In genomic region chr7:142478001-142478400, GRCm38 (mm10) we compare ENCODE assay signal across 17 mouse cellular contexts. TPM values are rescaled to one million over a fixed set of nuclear protein-coding genes. Genes with fewer than 3 reads are reported as not detected.
DNase-seq lines count a peak whose midpoint lies in the region; ATAC-seq and TF ChIP-seq lines count a peak whose summit lies in the region.
"Had no signal": no experiment of that assay in that cellular context is flagged by ENCODE, and none has a peak within 500 bp of the region (broad histone marks: within the 10 kb centered on the region; RNA-seq: fewer than 3 reads in every experiment).

No protein-coding gene starts in this region.

- WGBS in heart, embryonic 10.5 days, result 82% methylated on average over 6 of the region's 6 CpGs
- WGBS in heart, embryonic 12.5 days, result 88% methylated on average over 6 of the region's 6 CpGs
- 82% methylated on average over 6 of the region's 6 CpGs for WGBS in lung, embryonic 14.5 days
- 90% methylated on average over 6 of the region's 6 CpGs for WGBS in intestine, embryonic 14.5 days
- WGBS in stomach, embryonic 15.5 days, result 89% methylated on average over 6 of the region's 6 CpGs

- no peak for TF ChIP-seq CTCF in lung, embryonic 14.5 days (IDR thresholded peaks at IDR 0.05; ENCODE audit: low read depth)

- H3K27me3 ChIP-seq in heart, embryonic 10.5 days (ENCODE audit: insufficient read depth, poor library complexity, severe bottlenecking), result 0 out of 2 replicates have a peak, but pooled peaks cover 4% of the 10 kb centered on the region
- H3K27me3 ChIP-seq in heart, embryonic 12.5 days (replicated peaks), result no peaks in the 10 kb centered on the region
- H3K27me3 ChIP-seq in lung, embryonic 14.5 days (ENCODE audit: insufficient read depth, low read length), result no peaks in the 10 kb centered on the region
- no peaks in the 10 kb centered on the region for H3K27me3 ChIP-seq in intestine, embryonic 14.5 days (replicated peaks; ENCODE audit: control insufficient read depth, insufficient read depth, low read length)
- H3K27me3 ChIP-seq in stomach, embryonic 15.5 days (replicated peaks), result no peaks in the 10 kb centered on the region
- H3K27me3 ChIP-seq: limb, embryonic 12.5 days had no signal

- no peak overlapping the region for H3K4me3 ChIP-seq in heart, embryonic 10.5 days
- no peak overlapping the region for H3K4me3 ChIP-seq in heart, embryonic 12.5 days
- peak overlapping the region; percentile 36 for H3K4me3 ChIP-seq in lung, embryonic 14.5 days (ENCODE audit: low read depth, low read length)
- no peak overlapping the region for H3K4me3 ChIP-seq in intestine, embryonic 14.5 days (ENCODE audit: low read depth, low read length)
- H3K4me3 ChIP-seq in stomach, embryonic 15.5 days (replicated peaks), result peak overlapping the region; percentile 38
- H3K4me3 ChIP-seq: limb, embryonic 12.5 days had no signal

- H3K9ac ChIP-seq in heart, embryonic 12.5 days, result no peak overlapping the region
- H3K9ac ChIP-seq in lung, embryonic 14.5 days, result no peak overlapping the region
- no peak overlapping the region for H3K9ac ChIP-seq in intestine, embryonic 14.5 days (ENCODE audit: low read length)
- H3K9ac ChIP-seq in stomach, embryonic 15.5 days, result no peak overlapping the region; the same call in 1 of the 2 replicates
- H3K9ac ChIP-seq: limb, embryonic 12.5 days; liver, postnatal 0 days had no signal

- no peak for ATAC-seq in heart, embryonic 12.5 days (ENCODE audit: insufficient number of reproducible peaks, low FRiP score)
- ATAC-seq in lung, embryonic 14.5 days (ENCODE audit: insufficient read depth), result no peak
- no peak for ATAC-seq in intestine, embryonic 14.5 days (replicated peaks; ENCODE audit: low FRiP score, low TSS enrichment, low read depth)
- ATAC-seq in stomach, embryonic 15.5 days (ENCODE audit: insufficient read depth, low FRiP score, low read depth), result no peak
- ATAC-seq: hindbrain, embryonic 16.5 days; liver, postnatal 0 days had no signal

- H3K4me1 ChIP-seq in heart, embryonic 10.5 days, result peaks cover 97% of the 10 kb centered on the region
- peaks cover 84% of the 10 kb centered on the region for H3K4me1 ChIP-seq in heart, embryonic 12.5 days (replicated peaks)
- H3K4me1 ChIP-seq in lung, embryonic 14.5 days (ENCODE audit: insufficient read depth), result peaks cover 38% of the 10 kb centered on the region
- peaks cover 60% of the 10 kb centered on the region for H3K4me1 ChIP-seq in intestine, embryonic 14.5 days (replicated peaks; ENCODE audit: control insufficient read depth, insufficient read depth, low read length)
- peaks cover 55% of the 10 kb centered on the region for H3K4me1 ChIP-seq in stomach, embryonic 15.5 days

- no peaks in the 10 kb centered on the region for H3K36me3 ChIP-seq in heart, embryonic 10.5 days
- H3K36me3 ChIP-seq in heart, embryonic 12.5 days, result no peaks in the 10 kb centered on the region
- H3K36me3 ChIP-seq in lung, embryonic 14.5 days (ENCODE audit: insufficient read depth), result 0 out of 2 replicates have a peak, but pooled peaks cover 4% of the 10 kb centered on the region
- H3K36me3 ChIP-seq in intestine, embryonic 14.5 days (ENCODE audit: control insufficient read depth, insufficient read depth, low read length), result peaks cover 17% of the 10 kb centered on the region; the same call in 1 of the 2 replicates
- no peaks in the 10 kb centered on the region for H3K36me3 ChIP-seq in stomach, embryonic 15.5 days
- H3K36me3 ChIP-seq: limb, embryonic 12.5 days had no signal

- DNase-seq in heart, embryonic 10.5 days (ENCODE audit: low spot score), result no peak
- no peak for DNase-seq in lung, embryonic 14.5 days
- no peak for DNase-seq in lung, adult 18-20 months
- no peak for DNase-seq in intestine, embryonic 14.5 days (ENCODE audit: low spot score)
- no peak for DNase-seq in frontal cortex, adult 2 months (ENCODE audit: extremely low spot score in 1 of 2, low spot score in 1 of 2)
- DNase-seq in ovary, postnatal 36 days (ENCODE audit: low spot score), result no peak
- DNase-seq: cerebellum, adult 2 months; kidney, postnatal 25 days; layer of hippocampus, postnatal 36 days; liver, postnatal 0 days; right cerebral cortex, postnatal 4 days; thymus, postnatal 36 days had no signal

- H3K27ac ChIP-seq in heart, embryonic 10.5 days, result peak overlapping the region; percentile 99
- H3K27ac ChIP-seq in heart, embryonic 12.5 days (ENCODE audit: poor library complexity, severe bottlenecking), result no peak overlapping the region
- peak overlapping the region; percentile 4; the same call in 1 of the 2 replicates for H3K27ac ChIP-seq in lung, embryonic 14.5 days (ENCODE audit: low read depth)
- peak overlapping the region; percentile 33; the same call in 1 of the 2 replicates for H3K27ac ChIP-seq in intestine, embryonic 14.5 days (ENCODE audit: low read depth)
- H3K27ac ChIP-seq in stomach, embryonic 15.5 days, result peak overlapping the region; percentile 97

- H3K4me2 ChIP-seq in heart, embryonic 12.5 days, result no peak overlapping the region
- peak overlapping the region; percentile 61 for H3K4me2 ChIP-seq in lung, embryonic 14.5 days
- peak overlapping the region; percentile 46 for H3K4me2 ChIP-seq in intestine, embryonic 14.5 days (ENCODE audit: low read length)
- peak overlapping the region; percentile 59 for H3K4me2 ChIP-seq in stomach, embryonic 15.5 days
- H3K4me2 ChIP-seq: limb, embryonic 12.5 days had no signal

- no peaks in the 10 kb centered on the region for H3K9me3 ChIP-seq in heart, embryonic 10.5 days
- H3K9me3 ChIP-seq in heart, embryonic 12.5 days (replicated peaks), result no peaks in the 10 kb centered on the region
- no peaks in the 10 kb centered on the region for H3K9me3 ChIP-seq in lung, embryonic 14.5 days (ENCODE audit: low read depth, low read length)
- H3K9me3 ChIP-seq in intestine, embryonic 14.5 days (ENCODE audit: control insufficient read depth, low read length), result no peaks in the 10 kb centered on the region
- no peaks in the 10 kb centered on the region for H3K9me3 ChIP-seq in stomach, embryonic 15.5 days
- H3K9me3 ChIP-seq: limb, embryonic 12.5 days had no signal

RNA-seq across cellular contexts. Expression of gene Lsp1, which starts 17.4 kb away (rescaled TPM):
- 32.0 and 36.9 TPM in 2 replicates for polyA plus RNA-seq in heart, embryonic 10.5 days (2016; fragmentation: Nextera tagmentation; extraction: Ambion mirVana)
- 33.4 and 38.4 TPM in 2 replicates for polyA plus RNA-seq in heart, embryonic 12.5 days (2016; fragmentation: Nextera tagmentation; extraction: Ambion mirVana)
- 98.0 and 99.6 TPM in 2 replicates for polyA plus RNA-seq in lung, embryonic 14.5 days (2014; fragmentation: Nextera tagmentation; extraction: Ambion mirVana)
- 145 and 153 TPM in 2 replicates for polyA plus RNA-seq in intestine, embryonic 14.5 days (2014; fragmentation: Nextera tagmentation; extraction: Ambion mirVana)
- 196 and 211 TPM in 2 replicates for polyA plus RNA-seq in stomach, embryonic 15.5 days (2015; fragmentation: Nextera tagmentation; extraction: Ambion mirVana)
- 11.0 and 11.2 TPM in 2 replicates for polyA plus RNA-seq in frontal cortex, adult 2 months (2012; rRNA removed)

RNA-seq across cellular contexts. Expression of gene Tnnt3, which starts 20.6 kb away (rescaled TPM):
- polyA plus RNA-seq in heart, embryonic 10.5 days (2016; fragmentation: Nextera tagmentation; extraction: Ambion mirVana), result 9.5 and 10.4 TPM in 2 replicates
- polyA plus RNA-seq in heart, embryonic 12.5 days (2016; fragmentation: Nextera tagmentation; extraction: Ambion mirVana), result 6.4 and 9.3 TPM in 2 replicates
- 1.5 and 2.5 TPM in 2 replicates for polyA plus RNA-seq in lung, embryonic 14.5 days (2014; fragmentation: Nextera tagmentation; extraction: Ambion mirVana)
- polyA plus RNA-seq in intestine, embryonic 14.5 days (2014; fragmentation: Nextera tagmentation; extraction: Ambion mirVana), result 1.5 and 2.4 TPM in 2 replicates
- polyA plus RNA-seq in stomach, embryonic 15.5 days (2015; fragmentation: Nextera tagmentation; extraction: Ambion mirVana), result 4.6 and 11.8 TPM in 2 replicates
- 0.50 and 1.8 TPM in 2 replicates for polyA plus RNA-seq in frontal cortex, adult 2 months (2012; rRNA removed)

RNA-seq across cellular contexts. Expression of gene Tnni2, which starts 36.4 kb away (rescaled TPM):
- polyA plus RNA-seq in heart, embryonic 10.5 days (2016; fragmentation: Nextera tagmentation; extraction: Ambion mirVana), result 51.9 and 56.4 TPM in 2 replicates
- 50.6 and 53.5 TPM in 2 replicates for polyA plus RNA-seq in heart, embryonic 12.5 days (2016; fragmentation: Nextera tagmentation; extraction: Ambion mirVana)
- polyA plus RNA-seq in lung, embryonic 14.5 days (2014; fragmentation: Nextera tagmentation; extraction: Ambion mirVana), result 0.86 and 1.6 TPM in 2 replicates
- polyA plus RNA-seq in intestine, embryonic 14.5 days (2014; fragmentation: Nextera tagmentation; extraction: Ambion mirVana), result 1.7 and 3.2 TPM in 2 replicates
- polyA plus RNA-seq in stomach, embryonic 15.5 days (2015; fragmentation: Nextera tagmentation; extraction: Ambion mirVana), result 10.4 and 13.3 TPM in 2 replicates
- 1.7 and 2.0 TPM in 2 replicates for polyA plus RNA-seq in frontal cortex, adult 2 months (2012; rRNA removed)

RNA-seq across cellular contexts. Expression of gene Syt8, which starts 43.4 kb away (rescaled TPM):
- 0.38 and 1.3 TPM in 2 replicates for polyA plus RNA-seq in heart, embryonic 10.5 days (2016; fragmentation: Nextera tagmentation; extraction: Ambion mirVana)
- 0.28 and 0.57 TPM in 2 replicates for polyA plus RNA-seq in heart, embryonic 12.5 days (2016; fragmentation: Nextera tagmentation; extraction: Ambion mirVana)
- not detected in 2 replicates for polyA plus RNA-seq in lung, embryonic 14.5 days (2014; fragmentation: Nextera tagmentation; extraction: Ambion mirVana)
- polyA plus RNA-seq in intestine, embryonic 14.5 days (2014; fragmentation: Nextera tagmentation; extraction: Ambion mirVana), result 1.6 and 3.8 TPM in 2 replicates
- polyA plus RNA-seq in stomach, embryonic 15.5 days (2015; fragmentation: Nextera tagmentation; extraction: Ambion mirVana), result 13.2 and 19.6 TPM in 2 replicates
- not detected in 2 replicates for polyA plus RNA-seq in frontal cortex, adult 2 months (2012; rRNA removed)
- polyA plus RNA-seq: cerebellum, adult 2 months; hindbrain, embryonic 16.5 days; liver, postnatal 0 days; neural tube, embryonic 11.5 days had no signal

RNA-seq across cellular contexts. Expression of gene Mrpl23, which starts 54.5 kb away (rescaled TPM):
- 17.1 and 25.1 TPM in 2 replicates for polyA plus RNA-seq in heart, embryonic 10.5 days (2016; fragmentation: Nextera tagmentation; extraction: Ambion mirVana)
- 12.0 and 15.2 TPM in 2 replicates for polyA plus RNA-seq in heart, embryonic 12.5 days (2016; fragmentation: Nextera tagmentation; extraction: Ambion mirVana)
- 20.3 and 31.0 TPM in 2 replicates for polyA plus RNA-seq in lung, embryonic 14.5 days (2014; fragmentation: Nextera tagmentation; extraction: Ambion mirVana)
- 36.1 and 45.8 TPM in 2 replicates for polyA plus RNA-seq in intestine, embryonic 14.5 days (2014; fragmentation: Nextera tagmentation; extraction: Ambion mirVana)
- 21.9 and 26.2 TPM in 2 replicates for polyA plus RNA-seq in stomach, embryonic 15.5 days (2015; fragmentation: Nextera tagmentation; extraction: Ambion mirVana)
- 81.6 and 81.9 TPM in 2 replicates for polyA plus RNA-seq in frontal cortex, adult 2 months (2012; rRNA removed)

Comparison
In these comparisons a context has a peak if more than half of its experiments do, and no peak if none do; other contexts are left out.
1. H3K4me3 ChIP-seq: peak in lung, embryonic 14.5 days (single experiment) and stomach, embryonic 15.5 days (single experiment); none in heart, embryonic 10.5 days (single experiment), heart, embryonic 12.5 days (single experiment) and intestine, embryonic 14.5 days (single experiment).